10 mouse cellular contexts compared by ENCODE assay signal in genomic region chr6:114725147-114725575, GRCm38 (mm10).
A peak's percentile ranks its signal among the peaks of the same experiment; 100 is the strongest.
DNase-seq lines count a peak whose midpoint lies in the region; ATAC-seq lines count a peak whose summit lies in the region.
"Had no signal": no experiment of that assay in that cellular context is flagged by ENCODE, and none has a peak within 500 bp of the region (broad histone marks: within the 10 kb centered on the region; RNA-seq: fewer than 3 reads in every experiment).

No protein-coding gene starts in this region.

- DNase-seq in heart, postnatal 36 days = no peak
- no peak for DNase-seq in lung, postnatal 36 days
- DNase-seq in limb, embryonic 10.5 days (ENCODE audit: low spot score) = no peak
- DNase-seq in skeletal muscle tissue, adult 2 months (ENCODE audit: low read depth, low spot score) = peak; percentile 42
- no peak for DNase-seq in spleen, adult 18-20 months
- DNase-seq: liver, embryonic 13.5 days had no signal

- H3K27ac ChIP-seq in heart, embryonic 13.5 days (replicated peaks) = peak overlapping the region; percentile 85
- peak overlapping the region; percentile 83 for H3K27ac ChIP-seq in lung, embryonic 15.5 days
- H3K27ac ChIP-seq in limb, embryonic 10.5 days = peak overlapping the region; percentile 68
- H3K27ac ChIP-seq: liver, embryonic 13.5 days had no signal

- intact Hi-C loops in heart, postnatal 36 days (cut with DNase I) = loop anchor here (2.0 kb wide), 1 partner anchor 282 kb away; no protein-coding TSS in a partner anchor

- WGBS in heart, embryonic 13.5 days = 21% methylated on average over 8 of the region's 8 CpGs
- 13% methylated on average over 8 of the region's 8 CpGs for WGBS in lung, embryonic 15.5 days
- 33% methylated on average over 8 of the region's 8 CpGs for WGBS in limb, embryonic 10.5 days

- no peaks in the 10 kb centered on the region for H3K36me3 ChIP-seq in heart, embryonic 13.5 days
- no peaks in the 10 kb centered on the region for H3K36me3 ChIP-seq in lung, embryonic 15.5 days
- no peaks in the 10 kb centered on the region for H3K36me3 ChIP-seq in limb, embryonic 10.5 days
- H3K36me3 ChIP-seq: liver, embryonic 13.5 days had no signal

- peak overlapping the region; percentile 13; the same call in 1 of the 2 replicates for H3K4me3 ChIP-seq in heart, embryonic 13.5 days
- H3K4me3 ChIP-seq in lung, embryonic 15.5 days = no peak overlapping the region
- no peak overlapping the region for H3K4me3 ChIP-seq in limb, embryonic 10.5 days
- H3K4me3 ChIP-seq: liver, embryonic 13.5 days had no signal

- no peaks in the 10 kb centered on the region for H3K9me3 ChIP-seq in heart, embryonic 13.5 days
- no peaks in the 10 kb centered on the region for H3K9me3 ChIP-seq in lung, embryonic 15.5 days
- no peaks in the 10 kb centered on the region for H3K9me3 ChIP-seq in limb, embryonic 10.5 days (replicated peaks)
- H3K9me3 ChIP-seq: liver, embryonic 13.5 days had no signal

- peak; percentile 26; the same call in 1 of the 2 replicates for ATAC-seq in heart, embryonic 13.5 days (ENCODE audit: extremely low read depth, insufficient number of reproducible peaks, low FRiP score, low TSS enrichment)
- ATAC-seq in lung, embryonic 15.5 days (ENCODE audit: borderline replicate concordance, extremely low read depth, low FRiP score, low TSS enrichment) = peak; percentile 92
- ATAC-seq in monocyte, adult 5-6 weeks (replicated peaks; ENCODE audit: insufficient number of reproducible peaks, low FRiP score, low TSS enrichment, poor library complexity, severe bottlenecking) = no peak
- ATAC-seq: activated CD4-positive, CD25-positive, alpha-beta regulatory T cell, adult 4 months had no signal

- H3K27me3 ChIP-seq in heart, embryonic 13.5 days (replicated peaks) = no peaks in the 10 kb centered on the region; the same call in 1 of the 2 replicates
- no peaks in the 10 kb centered on the region for H3K27me3 ChIP-seq in lung, embryonic 15.5 days
- no peaks in the 10 kb centered on the region for H3K27me3 ChIP-seq in limb, embryonic 10.5 days (ENCODE audit: low read depth, poor library complexity, severe bottlenecking)
- H3K27me3 ChIP-seq: liver, embryonic 13.5 days had no signal

- peak overlapping the region; percentile 59 for H3K4me2 ChIP-seq in heart, embryonic 13.5 days
- peak overlapping the region; percentile 30 for H3K4me2 ChIP-seq in lung, embryonic 15.5 days
- H3K4me2 ChIP-seq: liver, embryonic 13.5 days had no signal

- peaks cover 32% of the 10 kb centered on the region for H3K4me1 ChIP-seq in heart, embryonic 13.5 days
- H3K4me1 ChIP-seq in lung, embryonic 15.5 days = peaks cover 33% of the 10 kb centered on the region
- H3K4me1 ChIP-seq in limb, embryonic 10.5 days = peaks cover 44% of the 10 kb centered on the region
- H3K4me1 ChIP-seq: liver, embryonic 13.5 days had no signal

- H3K9ac ChIP-seq in heart, embryonic 13.5 days = peak overlapping the region; percentile 74
- H3K9ac ChIP-seq in lung, embryonic 15.5 days = 0 out of 2 replicates have a peak overlapping the region, but pooled peaks have one; percentile 10
- H3K9ac ChIP-seq: liver, embryonic 13.5 days had no signal
